Mouse (Mus musculus): Measurements from ENCODE around the gene Aqp3. TPM values are rescaled to one million over a fixed set of nuclear protein-coding genes. Genes with fewer than 3 reads are reported as not detected.

Aqp3 gene
- 87.4 and 102 TPM in 2 replicates for polyA plus RNA-seq (2015; fragmentation: Nextera tagmentation; extraction: Ambion mirVana)

DNA sequence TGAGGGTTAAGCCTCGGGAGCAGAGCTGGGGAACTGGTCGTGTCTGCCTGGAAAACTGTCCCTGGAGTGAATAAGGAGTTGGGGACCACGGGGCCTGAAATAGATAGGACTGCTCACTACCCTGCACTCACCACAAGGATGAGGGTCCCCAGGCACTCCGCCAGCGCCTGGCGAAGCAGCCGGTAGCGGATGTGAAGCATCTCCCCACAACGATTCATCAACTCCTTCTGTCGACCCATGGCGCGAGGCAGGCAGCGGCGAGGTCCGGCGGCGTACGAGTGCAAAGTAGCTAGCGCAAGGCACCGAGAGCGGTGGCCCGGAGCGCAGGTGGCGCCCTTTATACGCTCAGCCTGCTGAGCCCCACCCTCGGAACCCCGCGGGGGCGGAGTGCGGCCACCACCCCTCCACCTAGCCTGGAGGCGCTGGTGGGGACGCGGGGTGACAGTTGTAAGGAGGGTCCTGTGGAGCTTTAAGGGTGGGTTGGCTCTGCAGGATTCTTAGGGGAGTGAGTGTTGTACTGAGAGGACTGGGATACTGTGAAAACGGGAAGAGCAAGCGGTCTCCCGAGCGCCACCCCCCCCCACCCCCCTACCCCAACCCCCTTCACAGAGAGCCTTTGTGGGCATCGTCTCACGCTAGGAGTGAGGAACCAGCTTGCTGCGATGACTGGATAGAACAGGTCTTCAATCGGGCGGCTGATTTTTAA is at the start of gene Aqp3:
Gene Aqp3, minus strand, starts transcription at position 313 of the 706 bp plus-strand sequence.
- peaks cover 13% of the 10 kb centered on the region; the same call in 1 of the 2 replicates for H3K4me1 ChIP-seq (replicated peaks; ENCODE audit: insufficient read depth, low read length)
- ATAC-seq (replicated peaks; ENCODE audit: low FRiP score, low read depth): peak; percentile 34
- peak; percentile 42 for DNase-seq (ENCODE audit: low spot score)
- no peak for TF ChIP-seq CTCF (IDR thresholded peaks at IDR 0.05; ENCODE audit: low read depth)
- no peaks in the 10 kb centered on the region for H3K36me3 ChIP-seq (ENCODE audit: insufficient read depth, low read length)
- peak within 1 kb of the TSS; percentile 64 for H3K27ac ChIP-seq
- no peaks in the 10 kb centered on the region for H3K9me3 ChIP-seq (replicated peaks; ENCODE audit: low read length)
- WGBS: under 1% methylated on average over 42 of the region's 42 CpGs
- H3K4me2 ChIP-seq (ENCODE audit: low read length): peak within 1 kb of the TSS; percentile 83
- H3K4me3 ChIP-seq (replicated peaks; ENCODE audit: low read depth, low read length): peak within 1 kb of the TSS; percentile 35
- no peaks in the 10 kb centered on the region for H3K27me3 ChIP-seq (ENCODE audit: insufficient read depth, low read length)
- peak within 1 kb of the TSS; percentile 50 for H3K9ac ChIP-seq (ENCODE audit: low read depth, low read length)

DNA sequence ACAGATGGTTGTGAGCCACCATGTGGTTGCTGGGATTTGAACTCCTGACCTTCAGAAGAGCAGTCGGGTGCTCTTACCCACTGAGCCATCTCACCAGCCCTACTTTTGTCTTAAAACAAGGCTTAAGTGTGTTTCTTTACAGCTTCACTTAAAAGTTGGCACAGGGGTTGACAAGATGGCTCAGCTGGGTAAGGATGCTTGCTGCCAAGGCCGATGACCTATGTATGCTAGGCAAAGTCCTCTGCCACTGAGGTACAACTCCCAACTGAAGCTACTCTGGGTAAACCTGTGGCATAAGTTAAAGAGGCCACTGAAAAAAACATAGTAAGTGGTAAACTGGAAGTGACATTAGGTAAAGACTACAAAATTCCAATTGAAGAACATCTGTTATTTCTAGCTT is 44.6 kb upstream of the Aqp3 start:
- H3K36me3 ChIP-seq (ENCODE audit: insufficient read depth, low read length): 0 out of 2 replicates have a peak, but pooled peaks cover 3% of the 10 kb centered on the region
- TF ChIP-seq CTCF (IDR thresholded peaks at IDR 0.05; ENCODE audit: low read depth): no peak
- DNase-seq (ENCODE audit: low spot score): no peak
- H3K9me3 ChIP-seq (replicated peaks; ENCODE audit: low read length): no peaks in the 10 kb centered on the region
- H3K27me3 ChIP-seq (ENCODE audit: insufficient read depth, low read length): no peaks in the 10 kb centered on the region
- 86% methylated on average over 2 of the region's 2 CpGs for WGBS
- no peak overlapping the region for H3K9ac ChIP-seq (ENCODE audit: low read depth, low read length)
- H3K4me1 ChIP-seq (replicated peaks; ENCODE audit: insufficient read depth, low read length): no peaks in the 10 kb centered on the region
- H3K4me3 ChIP-seq (replicated peaks; ENCODE audit: low read depth, low read length): no peak overlapping the region
- H3K4me2 ChIP-seq (ENCODE audit: low read length): no peak overlapping the region
- no peak for ATAC-seq (replicated peaks; ENCODE audit: low FRiP score, low read depth)
- no peak overlapping the region for H3K27ac ChIP-seq

DNA sequence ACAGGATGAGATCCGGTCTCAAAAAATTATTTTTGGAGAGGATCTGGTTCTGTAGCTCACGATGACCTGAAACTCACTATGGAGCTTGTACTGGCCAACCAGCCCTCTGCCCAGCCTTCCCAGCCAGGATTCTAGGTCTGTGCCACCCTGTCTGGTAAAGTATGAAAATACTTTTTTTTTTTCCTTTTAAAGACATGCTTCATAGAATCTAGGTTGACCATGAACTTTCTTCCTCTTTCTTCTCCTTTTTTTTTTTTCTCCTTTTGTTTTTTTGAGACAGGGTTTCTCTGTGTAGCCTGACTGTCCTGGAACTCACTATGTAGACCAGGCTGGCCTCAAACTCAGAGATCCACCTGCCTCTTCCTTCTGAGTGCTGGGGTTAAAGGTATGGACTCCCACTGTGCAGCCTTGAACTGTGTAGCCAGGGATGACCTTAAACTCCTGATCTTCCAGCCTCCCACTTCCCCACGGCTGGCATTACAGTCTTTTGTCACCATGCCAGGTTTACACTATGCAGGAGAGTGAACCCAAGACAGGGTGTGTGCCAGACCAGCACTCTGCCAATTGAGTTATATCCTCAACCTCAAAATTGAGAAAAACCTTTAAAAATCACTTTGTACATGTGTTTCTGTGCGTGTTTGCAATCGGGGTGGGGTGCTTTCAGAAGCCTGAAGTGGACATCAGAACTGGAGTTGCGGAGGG is 42.3 kb upstream of the Aqp3 start:
- 85% methylated on average over 6 of the region's 6 CpGs for whole genome bisulfite sequencing
- Histone ChIP-seq H3K27ac (no peak overlapping the region), H3K27me3 (ENCODE audit: insufficient read depth, low read length) (no peaks in the 10 kb centered on the region), H3K4me2 (ENCODE audit: low read length) (no peak overlapping the region), H3K9ac (ENCODE audit: low read depth, low read length) (no peak overlapping the region), H3K4me1 (replicated peaks; ENCODE audit: insufficient read depth, low read length) (no peaks in the 10 kb centered on the region), H3K36me3 (ENCODE audit: insufficient read depth, low read length) (0 out of 2 replicates have a peak, but pooled peaks cover 3% of the 10 kb centered on the region), H3K4me3 (replicated peaks; ENCODE audit: low read depth, low read length) (no peak overlapping the region), H3K9me3 (replicated peaks; ENCODE audit: low read length) (no peaks in the 10 kb centered on the region)
- no peak for ATAC-seq (replicated peaks; ENCODE audit: low FRiP score, low read depth)
- TF ChIP-seq CTCF (IDR thresholded peaks at IDR 0.05; ENCODE audit: low read depth): no peak
- no peak for DNase-seq (ENCODE audit: low spot score)

DNA sequence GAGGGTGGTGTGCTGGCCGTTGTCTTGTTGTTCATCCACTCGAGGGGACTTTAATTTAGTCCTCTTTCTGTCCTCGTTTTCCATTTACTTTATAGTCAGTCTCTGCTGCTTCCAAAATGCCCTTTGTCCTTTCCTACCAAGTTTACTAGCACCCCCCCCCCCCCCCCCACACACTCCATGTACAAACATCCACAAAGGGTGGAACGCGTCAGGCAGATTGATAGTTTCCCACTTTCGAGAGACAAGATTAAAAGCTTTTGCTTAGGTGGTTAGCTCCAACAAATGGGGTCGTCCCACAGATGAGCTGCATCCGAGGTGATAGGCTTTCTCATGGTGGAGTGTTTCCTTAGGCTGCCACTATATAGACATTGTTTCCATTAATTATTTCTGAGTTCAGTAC is 38.8 kb upstream of the Aqp3 start:
- under 1% methylated on average over 8 of the region's 8 CpGs for WGBS
- Histone ChIP-seq H3K36me3 (ENCODE audit: insufficient read depth, low read length) (no peaks in the 10 kb centered on the region), H3K4me1 (replicated peaks; ENCODE audit: insufficient read depth, low read length) (no peaks in the 10 kb centered on the region), H3K27me3 (ENCODE audit: insufficient read depth, low read length) (no peaks in the 10 kb centered on the region), H3K9ac (ENCODE audit: low read depth, low read length) (peak overlapping the region; percentile 96), H3K4me3 (replicated peaks; ENCODE audit: low read depth, low read length) (peak overlapping the region; percentile 91), H3K9me3 (replicated peaks; ENCODE audit: low read length) (no peaks in the 10 kb centered on the region), H3K4me2 (ENCODE audit: low read length) (peak overlapping the region; percentile 69), H3K27ac (peak overlapping the region; percentile 99)
- DNase-seq (ENCODE audit: low spot score): peak; percentile 27
- ATAC-seq (replicated peaks; ENCODE audit: low FRiP score, low read depth): no peak
- no peak for TF ChIP-seq CTCF (IDR thresholded peaks at IDR 0.05; ENCODE audit: low read depth)

DNA sequence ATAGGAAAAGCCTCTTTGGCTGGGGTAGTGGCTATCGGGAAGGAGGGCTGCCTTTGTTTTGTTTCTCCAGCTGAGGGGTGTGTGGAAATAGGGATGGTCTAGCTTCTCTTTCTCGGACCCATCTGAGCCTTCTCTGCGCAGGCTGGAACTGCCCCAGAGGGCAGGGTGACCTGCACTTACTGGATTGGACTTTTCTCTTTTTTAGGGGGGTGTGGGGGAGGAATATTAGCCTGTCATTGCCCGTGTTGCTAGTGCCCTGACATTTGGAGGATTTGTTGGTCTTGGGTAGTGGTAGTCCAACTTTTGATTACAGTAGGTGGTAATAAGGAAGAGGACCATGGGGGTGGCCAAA is 38.4 kb upstream of the Aqp3 start:
- H3K36me3 ChIP-seq (ENCODE audit: insufficient read depth, low read length): no peaks in the 10 kb centered on the region
- no peaks in the 10 kb centered on the region for H3K4me1 ChIP-seq (replicated peaks; ENCODE audit: insufficient read depth, low read length)
- H3K4me3 ChIP-seq (replicated peaks; ENCODE audit: low read depth, low read length): peak overlapping the region; percentile 91
- no peaks in the 10 kb centered on the region for H3K9me3 ChIP-seq (replicated peaks; ENCODE audit: low read length)
- peak; percentile 55 for DNase-seq (ENCODE audit: low spot score)
- peak overlapping the region; percentile 99 for H3K27ac ChIP-seq
- ATAC-seq (replicated peaks; ENCODE audit: low FRiP score, low read depth): peak; percentile 33
- no peak for TF ChIP-seq CTCF (IDR thresholded peaks at IDR 0.05; ENCODE audit: low read depth)
- no peaks in the 10 kb centered on the region for H3K27me3 ChIP-seq (ENCODE audit: insufficient read depth, low read length)
- H3K4me2 ChIP-seq (ENCODE audit: low read length): peak overlapping the region; percentile 69
- WGBS: 0% methylated on average over 4 of the region's 4 CpGs
- H3K9ac ChIP-seq (ENCODE audit: low read depth, low read length): peak overlapping the region; percentile 96

DNA sequence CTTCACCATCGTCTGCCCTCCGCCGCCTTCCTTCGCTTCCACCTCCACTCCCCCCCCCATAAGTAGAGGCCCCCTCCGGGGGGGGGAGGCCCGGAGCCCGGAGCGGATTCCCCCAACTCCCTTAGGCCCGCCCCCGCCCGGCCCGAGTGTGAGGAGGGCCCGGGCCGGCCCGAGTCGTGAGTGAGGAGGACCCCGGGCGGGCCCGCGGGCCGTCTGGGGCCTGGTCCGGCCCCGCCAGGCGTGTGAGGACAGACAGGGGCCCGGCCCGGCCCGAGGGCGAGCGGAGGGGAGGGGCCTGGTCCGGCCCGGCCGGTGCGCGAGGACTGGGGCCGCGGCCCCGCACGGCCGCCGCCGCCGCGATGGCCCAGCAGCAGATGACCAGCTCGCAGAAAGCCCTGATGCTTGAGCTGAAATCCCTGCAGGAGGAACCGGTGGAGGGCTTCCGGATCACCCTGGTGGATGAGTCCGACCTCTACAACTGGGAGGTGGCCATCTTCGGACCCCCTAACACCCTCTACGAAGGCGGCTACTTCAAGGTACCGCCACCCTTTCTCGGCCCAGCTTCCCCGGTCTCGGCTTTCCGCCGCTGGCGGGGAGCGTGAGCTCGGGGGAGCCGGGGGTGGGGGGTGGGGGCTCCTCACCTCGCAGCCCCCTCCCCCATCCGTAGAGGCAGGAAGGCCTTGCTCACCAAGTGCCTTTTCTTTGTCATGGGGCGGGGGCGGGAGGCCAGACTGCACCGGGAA is 37.9 kb upstream of the Aqp3 start, which contains the start of gene Ube2r2:
Gene Ube2r2, plus strand, starts transcription at position 33 of the 743 bp plus-strand sequence.
- Histone ChIP-seq H3K4me1 (replicated peaks; ENCODE audit: insufficient read depth, low read length) (no peaks in the 10 kb centered on the region), H3K27me3 (ENCODE audit: insufficient read depth, low read length) (no peaks in the 10 kb centered on the region), H3K9ac (ENCODE audit: low read depth, low read length) (peak within 1 kb of the TSS; percentile 96), H3K36me3 (ENCODE audit: insufficient read depth, low read length) (no peaks in the 10 kb centered on the region), H3K27ac (peak within 1 kb of the TSS; percentile 99), H3K9me3 (replicated peaks; ENCODE audit: low read length) (no peaks in the 10 kb centered on the region), H3K4me2 (ENCODE audit: low read length) (peak within 1 kb of the TSS; percentile 69), H3K4me3 (replicated peaks; ENCODE audit: low read depth, low read length) (peak within 1 kb of the TSS; percentile 91)
- WGBS: under 1% methylated on average over 39 of the region's 65 CpGs
- TF ChIP-seq CTCF (IDR thresholded peaks at IDR 0.05; ENCODE audit: low read depth): no peak
- DNase-seq (ENCODE audit: low spot score) (peak; percentile 78), ATAC-seq (replicated peaks; ENCODE audit: low FRiP score, low read depth) (peak; percentile 87)
